Mouse (Mus musculus) stomach, embryonic 16.5 days (tissue): ENCODE data around the gene Scgb2a2. TPM values are rescaled to one million over a fixed set of nuclear protein-coding genes. Genes with fewer than 3 reads are reported as not detected.
"Not testable (repeated sequence)": the region's sequence is repeated elsewhere in the genome, so short reads cannot be mapped to it uniquely, and the experiment has no call there.

Experiments
- ATAC-seq: fragments of 200-750 bp; cut with Nextera tagmentation; 2 replicates; pipeline ENCODE4 v1.8.0; 2017; ENCODE audit warnings: moderate number of reproducible peaks, moderate TSS enrichment; ENCODE audit not compliant: insufficient read depth, low FRiP score
- H3K27ac ChIP-seq: fragments of 300-500 bp; sonication (generic); 2 replicates; pipeline ENCODE4 v1.5.1; 2014; ENCODE audit warnings: low read length
- H3K27me3 ChIP-seq: fragments of 300-500 bp; sonication (generic); 2 replicates; pipeline ENCODE4 v1.6.1; 2014; ENCODE audit warnings: low read length, control low read depth, mixed read lengths; ENCODE audit not compliant: control insufficient read depth, insufficient read depth
- H3K36me3 ChIP-seq: fragments of 300-500 bp; sonication (generic); 2 replicates; pipeline ENCODE4 v1.6.1; 2014; ENCODE audit warnings: low read length; ENCODE audit not compliant: control insufficient read depth, insufficient read depth
- H3K4me1 ChIP-seq: fragments of 300-500 bp; sonication (generic); 2 replicates; pipeline ENCODE4 v1.6.1; 2014; ENCODE audit warnings: low read length, control low read depth, mixed read lengths; ENCODE audit not compliant: control insufficient read depth, insufficient read depth
- H3K4me2 ChIP-seq: fragments of 300-500 bp; sonication (generic); 2 replicates; pipeline ENCODE4 v1.6.1; 2014; ENCODE audit warnings: low read depth, low read length, mixed read lengths
- H3K4me3 ChIP-seq: fragments of 300-500 bp; sonication (generic); replicated peaks from 2 replicates; pipeline ENCODE4 v1.5.1; 2014; ENCODE audit warnings: mild to moderate bottlenecking, low read length
- H3K9ac ChIP-seq: fragments of 300-500 bp; sonication (generic); 2 replicates; pipeline ENCODE4 v1.6.1; 2014; ENCODE audit warnings: low read length
- H3K9me3 ChIP-seq: fragments of 300-500 bp; sonication (generic); replicated peaks from 2 replicates; pipeline ENCODE4 v1.6.1; 2016; ENCODE audit warnings: low read length, control low read depth; ENCODE audit not compliant: control insufficient read depth
- WGBS: fragments of 180-500 bp; shearing (Covaris S2); extraction: QIAGEN DNeasy Blood & Tissue Kit; methylation state at CpG from one replicate; pipeline ENCODE4 v1.1.7; 2014; 5-methylcytosine and 5-hydroxymethylcytosine counted together
- microRNA-seq: library from miRNA; unstranded; fragments of <30 nt; microRNA quantifications from one replicate; pipeline ENCODE4, GENCODE M21; 2016
- polyA plus RNA-seq: library from polyadenylated mRNA; unstranded; fragments of >200 nt; fragmentation: Nextera tagmentation; extraction: Ambion mirVana; gene quantifications from 2 replicates; pipeline ENCODE4 v1.2.1, GENCODE M21; 2015

The Scgb2a2 gene
- polyA plus RNA-seq, 1 experiment from 2014 or later, result not detected

DNA sequence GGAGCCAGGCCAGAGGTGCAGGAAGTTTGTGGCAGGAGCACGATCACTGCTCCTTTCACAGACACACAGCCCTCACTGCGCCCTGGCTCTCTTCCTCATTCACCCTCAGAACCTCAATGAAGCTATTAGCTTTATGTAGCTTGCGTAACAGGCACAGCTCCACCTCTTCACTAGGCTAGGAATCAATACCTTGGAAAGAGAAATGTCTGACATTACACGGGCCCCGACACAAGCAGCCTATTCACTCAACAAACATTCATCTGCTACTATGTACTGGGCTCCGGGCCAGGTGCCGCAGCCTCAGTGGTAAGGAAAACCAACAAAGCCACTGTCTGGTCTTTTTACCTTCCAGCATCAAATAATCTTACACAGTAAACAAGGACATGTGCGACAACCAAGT lies 39.4 kb downstream of the Scgb2a2 start:
- H3K9ac ChIP-seq, result no peak overlapping the region
- no peak overlapping the region for H3K4me3 ChIP-seq
- no peaks in the 10 kb centered on the region for H3K4me1 ChIP-seq
- WGBS, result 80% methylated on average over 8 of the region's 8 CpGs
- H3K27ac ChIP-seq, result no peak overlapping the region
- H3K27me3 ChIP-seq, result no peaks in the 10 kb centered on the region
- H3K36me3 ChIP-seq, result peaks cover 30% of the 10 kb centered on the region
- no peaks in the 10 kb centered on the region for H3K9me3 ChIP-seq
- H3K4me2 ChIP-seq, result no peak overlapping the region
- no peak for ATAC-seq

DNA sequence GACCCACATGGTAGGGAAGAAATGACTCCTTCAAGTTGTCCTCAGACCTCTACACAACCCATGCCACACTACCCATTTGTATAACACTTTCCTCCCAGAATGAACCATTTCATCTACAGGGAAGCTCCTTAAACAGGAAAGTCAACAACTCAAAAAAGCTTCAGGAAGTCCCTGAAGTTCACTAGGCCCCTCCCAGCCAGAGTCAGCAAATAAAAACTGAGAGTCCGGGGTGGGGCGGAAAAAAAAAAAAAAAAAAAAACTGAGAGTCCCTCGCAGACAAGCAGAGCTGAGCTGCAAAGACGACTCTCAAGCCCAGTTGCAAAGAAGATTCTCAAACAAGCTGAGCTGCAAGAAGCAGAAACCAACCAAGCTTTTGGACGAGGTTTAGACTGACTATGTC lies 48.7 kb downstream of the Scgb2a2 start:
- Histone ChIP-seq H3K4me2 (no peak overlapping the region), H3K4me3 (no peak overlapping the region), H3K27ac (no peak overlapping the region), H3K9ac (no peak overlapping the region), H3K9me3 (no peaks in the 10 kb centered on the region), H3K27me3 (no peaks in the 10 kb centered on the region), H3K36me3 (peaks cover 7% of the 10 kb centered on the region; the same call in 1 of the 2 replicates), H3K4me1 (peaks cover 21% of the 10 kb centered on the region)
- no peak for ATAC-seq
- 57% methylated on average over 5 of the region's 5 CpGs for WGBS

DNA sequence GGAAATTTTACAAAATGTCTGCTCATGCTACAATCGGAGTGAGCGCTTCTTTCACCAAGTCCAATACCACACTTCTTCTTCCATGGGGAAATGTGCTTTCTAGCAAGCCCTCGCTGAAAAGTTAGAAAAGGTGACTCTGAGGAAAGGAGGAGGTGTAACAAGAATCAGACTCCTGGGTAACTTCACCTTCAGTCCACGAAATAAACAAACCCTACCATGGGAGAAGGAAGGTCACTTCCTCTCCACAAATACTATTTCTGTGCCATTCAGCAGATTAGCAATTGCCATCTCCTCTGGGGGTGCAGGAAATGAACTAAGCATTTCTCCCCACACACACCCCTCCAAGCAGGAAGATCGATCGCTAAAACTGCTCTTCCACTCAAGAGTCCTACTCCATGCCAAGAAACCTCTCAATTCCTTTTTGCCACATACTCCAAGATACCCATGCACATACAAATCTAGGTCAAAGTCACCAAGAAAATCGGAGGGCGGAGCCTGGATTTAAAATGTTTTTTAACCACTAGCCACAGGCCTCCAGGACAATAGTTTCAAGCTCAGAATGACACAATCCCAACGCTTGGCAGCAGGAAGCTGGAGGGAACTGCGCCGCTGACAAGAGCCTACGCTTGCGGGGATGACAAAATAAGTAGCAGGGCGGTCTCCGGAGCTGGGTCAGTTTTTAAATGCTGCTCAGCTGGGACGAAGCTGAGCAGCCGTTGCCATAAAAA lies 51.1 kb downstream of the Scgb2a2 start:
- no peak for ATAC-seq
- H3K27ac ChIP-seq, result peak overlapping the region; percentile 83

DNA sequence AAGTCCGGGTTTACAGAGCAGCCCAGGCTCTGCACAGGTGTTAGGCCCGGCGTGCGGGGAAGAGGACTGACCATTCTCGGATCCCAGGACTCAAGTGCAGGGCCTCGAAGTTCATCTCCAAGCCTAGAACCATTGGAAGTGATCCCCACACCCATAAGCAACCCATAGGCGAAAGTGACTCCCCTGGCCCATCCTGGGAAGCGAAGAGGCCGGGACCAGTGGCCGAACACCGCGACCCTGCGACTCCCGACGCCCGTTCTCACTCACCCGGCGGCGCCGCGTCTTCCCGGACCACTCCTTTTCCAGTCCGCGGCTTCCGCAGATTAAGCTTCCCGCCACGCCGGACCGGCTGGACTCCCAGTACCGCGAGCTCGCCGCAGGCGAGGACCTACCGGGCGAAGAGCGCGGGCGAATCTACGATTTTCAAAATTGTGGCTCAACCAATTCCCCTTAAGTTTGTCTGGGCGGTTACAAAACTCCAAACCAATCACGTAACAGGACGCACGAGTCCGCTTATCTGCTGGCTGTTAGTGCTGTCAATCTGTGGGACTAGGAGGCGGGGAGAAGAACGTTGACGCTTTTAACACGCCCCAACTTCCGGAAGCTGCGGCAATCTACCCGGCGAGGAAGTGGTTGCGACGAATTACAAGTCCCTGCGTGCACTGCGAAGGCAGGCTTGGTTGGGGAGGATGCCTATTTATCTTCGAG lies 51.9 kb downstream of the Scgb2a2 start, which contains the start of gene Incenp:
TSS of gene Incenp (minus strand) at position 480 of the 708 bp plus-strand sequence.
- peak; percentile 98 for ATAC-seq
- WGBS, result under 1% methylated on average over 58 of the region's 58 CpGs

More for the DNA sequence above, 51.1 kb downstream of the Scgb2a2 start:
- H3K9me3 ChIP-seq, result no peaks in the 10 kb centered on the region
- peak overlapping the region; percentile 84 for H3K9ac ChIP-seq
- peaks cover 7% of the 10 kb centered on the region; the same call in 1 of the 2 replicates for H3K36me3 ChIP-seq
- 7% methylated on average over 17 of the region's 17 CpGs for WGBS
- peak overlapping the region; percentile 53 for H3K4me2 ChIP-seq
- peaks cover 21% of the 10 kb centered on the region for H3K4me1 ChIP-seq
- no peaks in the 10 kb centered on the region for H3K27me3 ChIP-seq
- H3K4me3 ChIP-seq, result peak overlapping the region; percentile 79

DNA sequence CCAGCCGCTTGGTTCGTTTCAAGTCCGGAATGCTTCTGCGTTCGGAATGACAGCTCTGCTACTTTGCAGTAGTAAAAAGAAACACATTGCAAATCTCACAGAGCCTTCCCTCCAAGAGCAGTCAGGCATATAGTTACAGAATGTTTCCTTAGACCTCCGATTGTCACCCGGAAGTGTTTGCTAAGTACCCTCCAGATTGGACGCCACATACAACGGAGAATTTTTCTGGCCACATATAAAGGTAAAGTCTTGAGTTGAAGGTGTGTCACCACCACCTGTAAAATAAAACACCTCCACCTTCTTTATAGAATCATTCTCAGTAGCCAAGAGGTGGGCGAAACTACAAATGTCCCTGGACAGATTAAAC lies 52.4 kb downstream of the Scgb2a2 start:
- Histone ChIP-seq H3K4me3 (peak overlapping the region; percentile 79), H3K9me3 (no peaks in the 10 kb centered on the region), H3K4me2 (peak overlapping the region; percentile 65), H3K36me3 (peaks cover 5% of the 10 kb centered on the region; the same call in 1 of the 2 replicates), H3K4me1 (peaks cover 21% of the 10 kb centered on the region), H3K9ac (peak overlapping the region; percentile 68), H3K27me3 (no peaks in the 10 kb centered on the region), H3K27ac (peak overlapping the region; percentile 93)
- ATAC-seq, result peak; percentile 58; the same call in 1 of the 2 replicates
- 9% methylated on average over 10 of the region's 10 CpGs for WGBS

More for the DNA sequence above, 51.9 kb downstream of the Scgb2a2 start, which contains the start of gene Incenp:
- peaks cover 7% of the 10 kb centered on the region; the same call in 1 of the 2 replicates for H3K36me3 ChIP-seq
- H3K27ac ChIP-seq, result peak within 1 kb of the TSS; percentile 93
- H3K27me3 ChIP-seq, result no peaks in the 10 kb centered on the region
- peaks cover 21% of the 10 kb centered on the region for H3K4me1 ChIP-seq
- H3K4me3 ChIP-seq, result peak within 1 kb of the TSS; percentile 79
- peak within 1 kb of the TSS; percentile 84 for H3K9ac ChIP-seq
- no peaks in the 10 kb centered on the region for H3K9me3 ChIP-seq
- peak within 1 kb of the TSS; percentile 65 for H3K4me2 ChIP-seq

DNA sequence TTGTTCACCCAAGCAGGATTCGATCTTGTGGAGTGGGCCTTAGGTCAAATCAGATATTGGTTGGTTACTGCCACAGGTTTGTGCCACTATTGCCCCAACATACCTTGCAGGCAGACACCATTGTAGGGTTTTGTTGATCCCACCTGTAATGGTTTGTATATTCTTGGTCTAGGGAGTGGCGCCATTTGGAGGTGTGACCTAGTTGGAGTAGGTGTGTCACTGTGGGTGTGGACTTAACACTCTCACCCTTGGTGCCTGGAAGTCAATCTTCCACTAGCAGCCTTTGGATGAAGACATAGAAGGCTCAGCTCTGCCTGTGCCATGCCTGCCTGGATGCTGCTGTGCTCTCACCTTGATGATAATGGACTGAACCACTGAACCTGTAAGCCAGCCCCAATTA lies 53.3 kb downstream of the Scgb2a2 start:
- not testable (repeated sequence) for ATAC-seq, H3K27ac ChIP-seq, H3K27me3 ChIP-seq, H3K4me3 ChIP-seq, H3K9me3 ChIP-seq, H3K9ac ChIP-seq, H3K4me2 ChIP-seq, H3K36me3 ChIP-seq
- peaks cover 21% of the 10 kb centered on the region for H3K4me1 ChIP-seq
- 96% methylated on average over 2 of the region's 2 CpGs for WGBS

Small RNA genes within 50 kb of the gene (microRNA-seq; reads per million reads assigned to microRNA genes)
- gene Gm22369, result not detected

Other genes with a start within 250 kb of the Scgb2a2 start
- 61.4 and 73.6 TPM in 2 replicates for gene Incenp, start 52.0 kb downstream of the Scgb2a2 start, polyA plus RNA-seq
- 1,902 and 2,108 TPM in 2 replicates for gene Fth1, start 133.0 kb downstream of the Scgb2a2 start, polyA plus RNA-seq
- gene Best1, start 154.1 kb downstream of the Scgb2a2 start, polyA plus RNA-seq, result 0.61 and 0.64 TPM in 2 replicates
- 33.7 and 38.1 TPM in 2 replicates for gene Rab3il1, start 154.1 kb downstream of the Scgb2a2 start, polyA plus RNA-seq
- gene Fads3, start 194.0 kb downstream of the Scgb2a2 start, polyA plus RNA-seq, result 18.9 and 22.5 TPM in 2 replicates